In genomic region chr11:99180071-99180470, GRCm38 (mm10) we compare ENCODE assay signal across 25 mouse cellular contexts. TPM values are rescaled to one million over a fixed set of nuclear protein-coding genes. Genes with fewer than 3 reads are reported as not detected.
A peak's percentile ranks its signal among the peaks of the same experiment; 100 is the strongest.
DNase-seq lines count a peak whose midpoint lies in the region; ATAC-seq lines count a peak whose summit lies in the region.
"Had no signal": no experiment of that assay in that cellular context is flagged by ENCODE, and none has a peak within 500 bp of the region (broad histone marks: within the 10 kb centered on the region; RNA-seq: fewer than 3 reads in every experiment).

No protein-coding gene starts in this region.

- no peaks in the 10 kb centered on the region; the same call in 1 of the 2 replicates for H3K36me3 ChIP-seq in splenic B cell, adult 2 months (ENCODE audit: control insufficient read depth, insufficient read depth, low read length, poor library complexity, severe bottlenecking)
- no peaks in the 10 kb centered on the region for H3K36me3 ChIP-seq in embryonic facial prominence, embryonic 10.5 days (replicated peaks)
- H3K36me3 ChIP-seq: embryonic facial prominence, embryonic 13.5 days; embryonic facial prominence, embryonic 15.5 days; forebrain, embryonic 10.5 days; forebrain, embryonic 12.5 days; G1E had no signal

- peak; percentile 63 for ATAC-seq in CD4-positive, CD25-positive, alpha-beta regulatory T cell, adult 4 months
- ATAC-seq in activated CD4-positive, CD25-positive, alpha-beta regulatory T cell, adult 4 months = peak; percentile 75
- ATAC-seq: forebrain, embryonic 14.5 days; forebrain, embryonic 16.5 days; Patski had no signal

- H3K9me3 ChIP-seq in embryonic facial prominence, embryonic 10.5 days = no peaks in the 10 kb centered on the region
- H3K9me3 ChIP-seq: embryonic facial prominence, embryonic 13.5 days; embryonic facial prominence, embryonic 15.5 days; forebrain, embryonic 10.5 days; forebrain, embryonic 12.5 days; G1E had no signal

- peak; percentile 60 for DNase-seq in induced T-regulatory cell, adult 2 months (ENCODE audit: low read depth)
- DNase-seq in splenic B cell, adult 2 months (ENCODE audit: low read depth, low spot score) = peak; percentile 21
- no peak for DNase-seq in kidney, postnatal 36 days
- no peak for DNase-seq in embryonic facial prominence, embryonic 10.5 days (ENCODE audit: low spot score)
- DNase-seq in gastrocnemius, postnatal 4 days (ENCODE audit: low spot score in 2 of 2) = no peak
- no peak for DNase-seq in right cerebral cortex, adult 18-20 months
- DNase-seq: adrenal gland, adult 2 months; adrenal gland, postnatal 10 days; adrenal gland, postnatal 25 days; cerebellum, adult 11-12 months; cerebellum, adult 2 months; cerebellum, adult 9-10 months; cerebellum, postnatal 10 days; cerebellum, postnatal 25 days had no signal

- no peak overlapping the region for H3K27ac ChIP-seq in embryonic facial prominence, embryonic 10.5 days (replicated peaks)
- H3K27ac ChIP-seq: embryonic facial prominence, embryonic 13.5 days; embryonic facial prominence, embryonic 15.5 days; forebrain, embryonic 10.5 days; forebrain, embryonic 12.5 days had no signal

- H3K4me1 ChIP-seq in embryonic facial prominence, embryonic 10.5 days = no peaks in the 10 kb centered on the region
- H3K4me1 ChIP-seq: embryonic facial prominence, embryonic 13.5 days; embryonic facial prominence, embryonic 15.5 days; forebrain, embryonic 10.5 days; forebrain, embryonic 12.5 days had no signal

- 85% methylated on average over 5 of the region's 5 CpGs for WGBS in embryonic facial prominence, embryonic 10.5 days

- no peaks in the 10 kb centered on the region for H3K27me3 ChIP-seq in splenic B cell, adult 2 months (ENCODE audit: control insufficient read depth, insufficient read depth, low read length, poor library complexity, severe bottlenecking)
- H3K27me3 ChIP-seq in embryonic facial prominence, embryonic 10.5 days (replicated peaks; ENCODE audit: low read depth, poor library complexity, severe bottlenecking) = no peaks in the 10 kb centered on the region
- H3K27me3 ChIP-seq: embryonic facial prominence, embryonic 13.5 days; embryonic facial prominence, embryonic 15.5 days; forebrain, embryonic 12.5 days had no signal

- no peak overlapping the region for H3K4me3 ChIP-seq in embryonic facial prominence, embryonic 10.5 days
- H3K4me3 ChIP-seq: embryonic facial prominence, embryonic 13.5 days; embryonic facial prominence, embryonic 15.5 days; erythroblast, embryonic 14.5 days; forebrain, embryonic 10.5 days; forebrain, embryonic 12.5 days had no signal

RNA-seq across cellular contexts. Expression of gene Ccr7, which starts 25.2 kb away (rescaled TPM):
- polyA plus RNA-seq in CD4-positive, CD25-positive, alpha-beta regulatory T cell, adult 4 months (2017; shearing (Covaris generic)) = 100 to 1,000 TPM; 277 to 361 TPM
- 100 to 1,000 TPM; 243 to 261 TPM for polyA plus RNA-seq in activated CD4-positive, CD25-positive, alpha-beta regulatory T cell, adult 4 months (2017; shearing (Covaris generic))
- 0.50 and 0.78 TPM in 2 replicates for polyA plus RNA-seq in embryonic facial prominence, embryonic 10.5 days (2016; fragmentation: Nextera tagmentation; extraction: Ambion mirVana)
- under 1 TPM; 0.12 to 0.18 TPM for total RNA-seq in gastrocnemius, postnatal 4 days (2021)
- polyA plus RNA-seq: erythroblast, embryonic 14.5 days; forebrain, embryonic 12.5 days; forebrain, embryonic 14.5 days; forebrain, embryonic 16.5 days; G1E had no signal

RNA-seq across cellular contexts. Expression of gene Smarce1, which starts 50.7 kb away (rescaled TPM):
- 100 to 1,000 TPM; 179 to 201 TPM for polyA plus RNA-seq in CD4-positive, CD25-positive, alpha-beta regulatory T cell, adult 4 months (2017; shearing (Covaris generic))
- polyA plus RNA-seq in activated CD4-positive, CD25-positive, alpha-beta regulatory T cell, adult 4 months (2017; shearing (Covaris generic)) = 100 to 1,000 TPM; 133 to 172 TPM
- polyA plus RNA-seq in embryonic facial prominence, embryonic 10.5 days (2016; fragmentation: Nextera tagmentation; extraction: Ambion mirVana) = 369 and 387 TPM in 2 replicates
- 10 to 100 TPM; 92.4 to 98.6 TPM for total RNA-seq in gastrocnemius, postnatal 4 days (2021)

Comparison
In these comparisons a context has a peak if more than half of its experiments do, and no peak if none do; other contexts are left out.
1. DNase-seq: peak in induced T-regulatory cell, adult 2 months (single experiment) and splenic B cell, adult 2 months (single experiment); none in kidney, postnatal 36 days (0 of 2), embryonic facial prominence, embryonic 10.5 days (single experiment), gastrocnemius, postnatal 4 days (0 of 2) and right cerebral cortex, adult 18-20 months (single experiment).
2. RNA of gene Ccr7, which starts 25.2 kb away (polyA plus RNA-seq): 277 to 361 TPM in CD4-positive, CD25-positive, alpha-beta regulatory T cell, adult 4 months and 243 to 261 TPM in activated CD4-positive, CD25-positive, alpha-beta regulatory T cell, adult 4 months; 0.50 to 0.78 TPM in embryonic facial prominence, embryonic 10.5 days; every median in the first group is over 100 times any median in the second.